Mouse (Mus musculus) kidney, postnatal 25 days (tissue): ENCODE results near the gene Lck.

Experiments used
- DNase-seq, 2 experiments: peaks; one replicate each; pipeline ENCODE4 v3.0.0; 2021; ENCODE audit warnings: mixed read lengths in 2 of 2

The Lck gene

DNA sequence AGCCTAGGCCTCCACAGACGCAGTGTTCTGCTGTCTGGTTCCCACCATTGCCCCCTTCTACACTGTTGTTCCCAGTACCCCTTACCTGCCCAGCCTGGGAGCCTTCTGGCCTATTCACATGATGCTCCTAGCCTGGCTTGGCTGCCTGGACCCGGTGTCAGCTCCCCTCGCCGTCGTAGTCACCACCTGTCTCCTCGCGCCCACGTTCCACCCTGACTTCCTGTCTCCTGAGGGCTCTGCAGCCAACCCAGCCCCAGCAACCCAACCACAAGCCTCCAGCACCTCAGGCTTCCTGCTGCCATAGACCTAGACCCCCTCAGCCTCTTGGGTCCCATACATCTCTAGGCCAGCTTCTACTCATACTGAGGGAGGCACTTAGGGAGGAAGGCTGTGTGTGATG, at the start of gene Lck:
TSS of gene Lck (minus strand) at position 212 of the 400 bp plus-strand sequence.
- peak in 1 of 2 experiments; percentile 44 for DNase-seq

DNA sequence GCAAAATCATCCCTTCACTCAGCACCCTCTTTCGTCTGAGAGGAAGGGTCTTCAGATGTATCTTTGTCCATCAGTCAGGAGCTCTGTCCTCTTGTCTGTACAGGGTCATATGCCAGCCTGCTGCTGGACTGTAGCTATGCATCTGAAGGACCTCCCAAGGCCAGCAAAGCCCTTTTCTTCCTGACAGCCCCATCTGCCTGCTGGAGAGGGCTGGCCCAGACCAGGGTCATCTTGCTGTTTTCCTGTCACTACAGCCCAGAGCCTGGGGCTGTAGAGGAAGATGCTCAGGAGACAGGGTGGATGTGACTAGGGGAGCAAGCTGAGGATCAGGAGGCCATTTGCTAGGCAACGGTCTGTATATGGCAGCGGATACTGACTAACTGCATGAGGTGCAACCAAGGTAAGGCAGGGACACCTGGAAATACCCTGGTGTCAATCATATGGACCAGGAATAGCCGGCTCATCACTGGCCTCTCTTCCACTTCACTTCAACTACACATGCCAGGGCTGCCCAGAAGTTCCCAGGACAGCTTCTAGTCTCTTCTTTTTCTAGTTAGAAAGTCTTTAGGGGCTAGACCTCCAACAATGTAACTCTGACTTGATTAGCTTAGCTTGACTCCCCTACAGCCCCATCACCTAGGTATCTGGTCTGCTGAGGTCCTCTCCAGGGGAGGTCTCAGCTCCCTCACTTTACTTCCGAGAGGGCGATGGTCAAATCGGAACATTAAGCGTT, 49.5 kb upstream of the Lck start:
- peak in 1 of 2 experiments; percentile 35 for DNase-seq

DNA sequence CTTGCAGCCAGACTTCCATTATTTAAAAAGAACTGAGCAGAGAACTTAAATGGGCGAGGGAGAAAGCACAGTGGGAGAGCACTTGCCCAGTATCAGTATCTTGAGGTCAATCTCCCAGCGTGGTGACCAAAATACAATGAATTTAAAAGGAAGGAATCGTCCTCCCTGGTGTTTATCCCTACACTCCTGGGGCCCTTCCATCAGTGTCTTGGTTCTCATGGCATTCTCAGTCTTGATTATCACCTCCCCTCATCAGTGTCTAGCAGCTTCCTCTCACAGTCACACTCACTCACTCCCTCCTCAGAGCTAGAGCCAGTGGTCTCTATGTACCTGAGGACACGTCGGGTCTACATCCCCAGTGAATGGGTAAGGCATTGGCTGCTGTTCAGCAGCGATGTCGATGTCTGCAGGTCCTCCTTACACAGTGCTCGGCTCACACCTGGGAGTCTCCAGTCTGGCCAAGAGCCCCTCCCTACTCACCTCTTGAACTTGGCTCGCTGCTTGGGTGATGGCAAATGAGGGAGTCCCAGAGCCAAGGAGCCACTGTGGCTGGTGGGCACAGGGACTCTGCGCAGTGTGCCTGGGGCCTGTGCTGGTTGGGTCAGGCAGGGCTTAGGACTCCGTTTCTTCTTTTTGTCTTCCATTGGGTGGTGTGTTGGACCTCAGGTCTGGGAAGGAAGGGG, 48.8 kb upstream of the Lck start:
- DNase-seq, result peak in 1 of 2 experiments; percentile 30

DNA sequence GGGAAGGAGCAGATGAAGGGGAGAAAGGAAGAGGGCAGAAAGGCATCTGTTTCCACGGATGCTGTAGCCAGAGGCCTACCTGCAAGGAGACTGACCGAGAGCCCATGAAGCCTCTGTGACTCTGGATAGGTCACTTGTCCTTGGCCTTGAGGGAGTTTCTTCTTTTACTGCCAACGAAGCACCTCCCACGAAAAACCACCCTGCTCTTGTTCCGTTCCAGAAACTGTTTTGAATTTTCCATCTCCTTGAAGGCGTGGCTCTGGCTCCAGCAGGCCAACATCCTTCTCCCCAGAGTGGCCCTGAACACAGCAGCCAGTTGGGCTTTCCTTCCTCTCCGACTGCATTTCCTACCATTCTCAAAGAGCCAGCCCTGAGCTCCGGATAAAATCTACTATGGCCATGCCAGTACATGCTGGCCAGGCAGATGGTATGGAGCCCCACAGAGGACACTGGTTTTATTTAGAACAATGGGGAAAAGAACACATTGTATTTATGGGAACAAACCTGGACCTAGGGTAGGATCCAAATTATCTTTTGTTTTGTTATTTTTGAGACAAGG, 47.9 kb upstream of the Lck start:
- peak; percentile 45 to 69 for DNase-seq

DNA sequence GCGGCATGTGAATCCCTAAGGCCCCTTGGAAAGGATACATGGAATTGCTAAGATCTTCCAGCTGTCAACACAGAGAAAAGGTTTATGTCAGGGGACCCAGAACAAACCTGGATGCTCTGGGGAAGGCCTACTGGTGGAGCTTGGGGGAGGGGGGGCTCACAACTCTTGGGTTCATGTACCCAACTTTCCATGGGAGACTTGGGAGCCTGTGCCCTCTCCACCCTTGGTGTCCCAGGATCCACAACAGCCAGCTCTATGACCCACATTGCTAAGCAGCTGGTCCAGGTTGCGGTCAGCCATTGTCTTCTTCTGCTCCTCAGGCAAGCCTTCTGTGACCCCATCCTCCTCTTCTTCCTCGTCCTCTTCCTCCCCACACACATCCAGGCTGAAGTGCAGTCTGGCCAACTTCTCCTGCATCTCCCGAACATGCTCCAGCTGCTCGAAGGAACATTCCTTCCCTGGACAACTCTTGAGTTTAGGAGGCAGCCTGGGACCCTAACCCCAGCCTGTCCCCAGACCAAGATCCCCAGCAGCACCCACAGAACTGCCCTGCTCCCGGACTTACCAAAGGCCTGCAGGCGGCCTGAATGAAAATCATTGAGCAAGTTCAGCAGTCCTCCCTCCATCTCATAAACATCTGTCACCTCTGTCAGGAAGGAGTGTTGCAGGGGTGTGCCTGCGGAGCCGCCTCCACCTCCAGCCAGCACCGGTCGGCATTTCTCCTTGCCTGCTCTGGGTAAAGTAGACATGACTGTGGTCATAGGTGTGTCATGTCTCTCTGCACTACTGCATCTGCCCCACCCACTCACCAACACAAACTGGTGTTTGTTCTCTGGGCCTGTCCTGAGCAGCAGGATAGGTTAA, 47.2 kb upstream of the Lck start:
- DNase-seq, result peak in 1 of 2 experiments; percentile 42

DNA sequence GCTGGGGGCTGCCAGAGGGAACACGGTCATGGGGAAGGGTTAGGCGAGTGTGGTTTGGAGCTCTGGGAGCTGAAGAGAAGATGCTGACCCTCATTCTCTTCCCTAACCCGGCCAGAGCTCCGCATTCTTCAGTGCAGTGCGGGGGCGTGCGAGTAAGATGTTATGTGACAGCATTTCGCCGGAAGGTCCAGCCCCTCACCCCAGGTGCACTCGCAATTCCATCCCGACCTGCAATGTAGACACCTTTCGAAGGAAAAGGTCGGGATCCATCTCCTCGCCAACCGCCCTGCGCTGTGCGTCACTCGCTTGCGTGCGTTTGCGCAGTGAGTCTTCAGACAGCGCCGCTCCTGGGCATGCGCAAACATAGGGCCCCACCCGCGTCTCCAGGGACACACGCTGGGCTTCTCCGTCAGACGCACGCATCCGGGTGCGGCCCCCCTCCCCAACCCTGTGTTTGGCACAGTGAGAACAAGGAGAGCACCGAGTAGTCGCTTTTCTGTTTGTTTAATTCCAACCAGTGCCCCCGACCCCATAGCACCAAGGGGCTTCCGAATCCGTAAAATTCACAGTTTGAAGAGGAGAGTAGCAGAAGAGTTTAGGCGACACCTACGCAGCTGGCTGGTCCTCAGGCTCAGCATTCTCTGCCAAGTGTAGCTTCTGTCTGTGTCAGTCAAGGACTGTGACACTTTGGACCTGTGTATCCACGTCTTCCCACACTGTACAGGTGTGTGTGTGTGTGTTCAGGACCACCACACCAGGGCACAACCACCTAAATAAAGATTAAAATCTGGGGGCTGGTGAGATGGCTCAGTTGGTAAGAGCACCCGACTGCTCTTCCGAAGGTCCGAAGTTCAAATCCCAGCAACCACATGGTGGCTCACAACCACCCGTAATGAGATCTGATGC, 45.6 kb upstream of the Lck start, which contains the start of gene Iqcc:
TSS of gene Iqcc (minus strand) at position 314 of the 906 bp plus-strand sequence.
- DNase-seq, result peak; percentile 97 to 98

DNA sequence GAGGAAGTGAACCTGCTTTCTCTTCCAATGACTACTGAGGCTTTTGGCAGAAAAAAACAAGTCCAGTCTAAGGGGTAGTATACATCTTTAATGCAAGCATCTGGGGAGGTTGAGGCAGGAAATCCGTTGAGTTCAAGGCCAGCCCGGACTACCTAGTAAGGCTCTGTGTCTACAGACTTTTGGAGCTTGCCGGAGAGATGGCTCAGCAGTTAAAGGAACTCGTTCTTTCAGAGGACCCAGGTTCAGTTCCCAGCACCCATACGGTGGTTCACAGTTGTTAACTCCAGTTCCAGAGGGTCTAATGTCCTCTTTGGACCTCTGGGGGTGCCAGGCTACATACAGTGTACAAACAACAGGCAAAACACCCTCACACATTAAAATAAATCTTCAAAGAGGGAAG, 44.6 kb upstream of the Lck start:
- no peak for DNase-seq

DNA sequence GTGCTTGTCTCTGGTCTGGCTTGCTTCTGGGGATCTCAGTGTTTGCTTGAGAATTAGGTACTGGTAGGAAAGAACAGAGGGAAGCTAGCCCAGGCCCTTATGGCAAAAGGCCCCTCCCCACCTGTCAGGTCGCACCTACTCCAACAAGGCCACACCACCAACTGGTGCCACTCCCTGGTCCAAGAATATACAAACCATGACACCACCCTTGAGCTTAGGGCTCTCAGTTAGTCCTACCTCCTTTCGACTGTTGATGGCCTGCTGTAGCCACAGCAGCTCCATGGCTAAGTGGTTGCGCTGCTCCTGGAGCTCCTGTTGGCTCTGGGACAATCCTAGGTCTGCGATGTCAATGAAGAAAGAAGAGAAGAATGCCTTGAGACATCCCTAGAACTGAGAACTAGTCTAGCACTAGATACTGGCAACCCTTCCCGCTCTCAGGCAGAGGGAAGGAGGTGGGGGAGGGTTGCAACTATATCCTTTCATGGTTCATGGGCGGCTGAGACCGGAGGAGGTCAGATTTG, 43.7 kb upstream of the Lck start:
- no peak for DNase-seq

DNA sequence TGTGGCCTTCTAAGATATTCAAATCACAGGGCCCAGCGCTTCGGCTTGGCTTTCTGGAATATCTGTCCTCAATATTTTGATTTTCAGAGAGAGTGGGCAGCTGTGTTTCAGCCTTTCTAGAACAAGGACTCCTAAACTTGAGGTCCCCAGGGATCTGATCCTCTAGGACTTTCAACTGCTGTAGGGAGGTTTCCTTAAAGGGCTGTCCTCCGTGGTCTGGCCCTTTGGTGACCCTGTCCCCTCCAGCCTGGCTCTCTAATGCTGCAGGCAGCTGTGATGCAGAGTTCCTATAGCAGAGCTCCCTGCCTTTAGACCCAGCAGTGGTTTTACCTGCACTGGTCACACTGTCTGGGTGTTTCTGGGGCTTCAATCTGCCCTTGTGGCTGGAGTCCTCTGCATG, 43.2 kb upstream of the Lck start:
- no peak for DNase-seq

DNA sequence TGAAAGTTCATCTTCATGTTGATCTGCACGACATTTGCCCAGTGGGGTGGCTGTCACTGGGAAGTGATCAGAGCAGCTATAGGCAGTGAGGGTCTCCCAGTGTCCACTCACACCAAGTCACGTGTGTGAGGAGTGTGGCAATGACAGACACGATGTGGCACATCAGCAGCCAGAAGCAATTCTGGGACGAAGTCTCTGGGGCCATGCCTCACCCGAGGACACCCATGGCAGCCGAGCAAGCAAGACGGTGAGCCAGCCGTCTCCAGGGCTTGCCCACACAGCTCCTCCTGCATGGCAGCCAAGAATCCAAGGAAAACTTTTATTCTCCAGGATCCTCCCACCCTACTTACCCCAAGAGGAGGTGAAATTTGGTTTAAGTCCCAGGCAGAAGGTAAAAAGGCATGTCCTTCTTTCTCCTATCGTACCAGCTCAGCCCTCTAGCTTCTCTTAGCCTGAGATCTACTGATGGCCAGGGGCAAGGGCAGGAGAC, 42.4 kb upstream of the Lck start:
- DNase-seq, result no peak

DNA sequence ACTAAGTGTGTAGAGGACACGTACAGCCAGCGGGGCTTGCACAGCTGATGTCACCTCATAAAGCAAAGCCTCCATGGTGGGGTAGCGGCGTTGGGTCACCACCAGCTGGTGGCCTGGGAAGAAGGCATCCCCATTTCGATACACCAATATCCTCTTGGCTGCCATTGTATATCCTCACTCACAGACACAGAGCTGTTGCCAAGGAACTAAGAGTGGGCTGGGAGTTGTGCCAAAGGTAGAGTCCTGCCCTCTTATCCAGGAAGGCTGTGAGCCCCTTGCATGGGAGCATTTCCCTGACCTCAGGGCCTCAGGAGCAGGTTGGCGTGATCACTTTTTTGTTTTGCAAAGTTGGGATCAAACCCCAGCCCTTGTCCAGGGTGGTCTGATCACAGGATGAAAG, 40.7 kb upstream of the Lck start, which contains the start of gene Dcdc2b:
TSS of gene Dcdc2b (minus strand) at position 165 of the 400 bp plus-strand sequence.
- no peak for DNase-seq

DNA sequence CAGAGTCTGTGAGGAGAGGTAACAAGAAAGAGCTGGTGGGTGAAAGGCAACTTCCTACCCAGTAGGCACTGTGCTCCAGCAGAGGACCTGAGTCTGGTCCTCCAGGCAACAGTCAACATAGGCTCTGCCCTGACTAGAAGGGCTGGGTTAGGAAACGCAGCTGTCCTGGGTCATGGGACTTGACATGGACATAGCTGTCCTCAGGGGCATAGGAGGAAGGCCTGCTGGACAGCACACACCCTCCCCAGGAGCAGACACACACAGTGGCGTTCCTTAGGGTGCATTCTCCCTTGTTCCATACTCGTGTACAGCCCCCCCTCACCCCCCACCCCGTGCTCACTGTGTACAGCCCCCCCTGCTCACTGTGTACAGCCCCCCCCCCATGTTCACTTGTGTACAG, 37.0 kb upstream of the Lck start:
- DNase-seq, result no peak

DNA sequence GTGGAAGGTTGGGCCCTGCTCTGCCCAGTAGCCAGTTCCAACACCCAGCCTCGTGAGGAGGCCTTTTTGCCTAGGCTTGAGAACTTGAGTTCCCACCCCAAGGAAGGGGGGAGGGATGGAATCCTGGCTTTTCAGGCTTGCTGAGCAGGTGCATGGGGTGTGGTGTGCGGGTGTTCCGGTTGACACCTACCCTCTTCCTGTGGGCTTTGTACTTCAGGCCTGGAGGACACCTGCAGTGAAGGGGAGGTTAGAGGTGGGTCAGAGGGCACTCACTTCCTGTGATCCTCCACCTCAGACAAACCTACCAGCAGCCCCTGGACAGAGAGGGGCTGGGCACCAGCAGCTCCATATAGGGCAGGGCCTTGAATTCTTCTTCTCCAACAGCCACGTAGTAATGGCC, 36.6 kb upstream of the Lck start:
- DNase-seq, result peak in 1 of 2 experiments; percentile 25

DNA sequence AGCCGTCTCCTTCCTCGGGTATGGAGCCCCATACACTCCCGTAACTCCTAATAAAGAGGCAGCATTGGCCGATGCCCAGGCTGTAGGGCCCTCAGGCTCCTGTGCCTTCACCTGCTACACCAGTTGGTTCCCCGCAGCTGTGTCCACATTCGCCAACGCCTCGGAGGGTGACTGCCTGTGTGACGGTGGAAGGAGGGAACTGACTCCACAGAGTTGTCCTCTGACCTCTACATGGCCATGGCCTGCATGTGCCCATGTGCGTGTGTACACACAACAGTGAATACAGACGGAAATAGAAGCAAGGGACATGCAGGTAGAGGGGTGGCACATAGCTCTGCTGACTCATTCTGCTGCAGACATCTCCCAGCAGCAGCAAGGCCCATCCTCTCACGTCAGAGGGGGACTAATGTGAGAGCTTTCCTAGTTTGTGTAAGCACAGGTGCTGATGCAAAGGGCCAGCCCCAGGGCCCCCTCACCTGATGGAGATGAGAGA, 35.7 kb upstream of the Lck start:
- DNase-seq, result peak in 1 of 2 experiments; percentile 37

DNA sequence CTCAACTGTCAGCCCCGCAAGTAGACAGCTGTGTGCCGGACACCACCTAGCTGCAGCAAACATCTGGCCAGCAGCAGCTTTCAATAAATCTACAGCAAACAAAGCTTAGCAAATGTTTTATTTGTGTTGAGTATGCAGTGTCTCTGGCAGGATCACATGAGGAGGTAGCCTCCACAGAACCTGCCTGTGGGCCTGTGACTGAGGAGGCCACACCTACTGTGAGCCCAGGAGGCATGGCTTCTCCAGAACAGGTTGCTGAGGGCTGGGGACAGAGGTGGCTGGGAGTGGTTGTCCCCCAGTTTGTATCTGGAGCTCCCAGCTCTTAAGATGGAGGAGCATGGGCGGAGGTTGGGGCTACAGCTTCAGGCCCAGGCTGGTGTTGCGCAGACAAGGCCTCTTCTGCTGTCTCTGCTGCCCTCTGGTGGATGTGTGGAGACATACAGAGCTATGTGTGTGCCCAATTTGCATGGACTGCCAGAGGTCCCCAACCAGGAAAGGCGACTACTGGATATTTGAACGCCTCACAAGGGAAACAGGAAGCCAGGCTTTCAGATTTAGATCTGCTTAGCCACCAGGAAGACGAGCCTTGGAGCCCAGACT, 35.1 kb upstream of the Lck start:
- peak; percentile 87 to 89 for DNase-seq

DNA sequence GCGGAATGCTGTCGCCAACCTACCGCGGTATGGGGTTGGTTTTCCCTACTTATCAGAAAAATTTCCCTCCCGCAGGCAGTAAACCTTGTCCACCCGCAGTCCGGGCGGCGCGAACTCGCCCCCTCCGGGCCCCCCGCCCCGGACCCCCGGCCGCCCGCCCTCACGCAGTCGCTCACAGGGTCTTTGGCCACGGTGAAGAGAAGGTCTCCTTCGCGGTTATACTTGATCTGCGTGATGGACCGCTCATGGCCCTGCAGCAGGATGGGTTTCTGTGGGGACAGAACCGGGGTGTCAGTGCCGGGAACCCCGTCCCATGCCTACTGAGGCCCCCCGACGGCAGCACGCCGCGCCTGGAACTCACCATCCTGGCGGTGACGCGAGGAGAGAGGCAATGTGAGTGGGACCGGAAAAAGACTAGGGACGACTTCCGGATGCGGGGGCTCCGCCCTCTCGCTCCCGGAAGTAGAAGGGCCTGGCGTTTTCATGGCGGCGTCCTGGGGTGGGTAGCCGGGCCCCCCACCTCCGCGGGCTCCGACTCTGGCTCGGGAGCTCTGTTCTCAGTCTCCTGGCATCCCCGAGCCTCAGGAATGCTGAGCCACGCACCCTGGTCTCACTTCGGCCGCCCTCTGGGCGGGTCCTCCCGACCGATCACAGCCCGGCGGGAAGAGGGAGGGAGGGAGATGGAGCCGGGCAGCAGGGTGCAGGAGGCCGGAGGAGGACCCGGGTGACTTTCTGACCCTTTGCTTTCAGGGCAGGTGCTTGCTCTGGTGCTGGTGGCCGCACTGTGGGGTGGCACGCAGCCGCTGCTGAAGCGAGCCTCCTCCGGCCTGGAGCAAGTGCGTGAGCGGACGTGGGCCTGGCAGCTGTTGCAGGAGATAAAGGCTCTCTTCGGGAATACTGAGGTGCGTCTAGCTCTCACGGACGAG, 27.1 kb upstream of the Lck start, which contains the start of the genes Eif3i and Tmem234:
TSS of gene Eif3i (minus strand) at position 416 of the 926 bp plus-strand sequence.
TSS of gene Tmem234 (plus strand) at position 436 of the 926 bp plus-strand sequence.
- DNase-seq, result peak; percentile 83 to 92

DNA sequence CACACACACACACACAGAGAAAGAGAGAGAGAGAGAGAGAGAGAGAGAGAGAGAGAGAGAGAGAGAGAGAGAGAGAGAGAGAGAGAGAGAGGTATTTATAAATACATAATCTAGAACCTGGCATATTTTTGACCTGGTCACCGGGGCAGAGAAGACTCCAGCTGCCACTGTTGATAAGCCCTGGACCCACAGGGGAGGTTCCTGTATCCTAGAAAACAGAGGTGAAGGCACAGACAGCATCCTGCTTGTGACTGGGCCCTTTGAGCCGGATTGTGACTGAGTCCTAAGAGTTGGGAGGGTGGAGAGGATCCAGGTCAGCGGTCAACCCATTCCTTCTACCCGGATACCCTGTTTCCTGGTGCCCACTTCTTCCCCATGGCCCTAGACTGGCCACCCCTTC, 15.4 kb upstream of the Lck start:
- DNase-seq, result no peak

DNA sequence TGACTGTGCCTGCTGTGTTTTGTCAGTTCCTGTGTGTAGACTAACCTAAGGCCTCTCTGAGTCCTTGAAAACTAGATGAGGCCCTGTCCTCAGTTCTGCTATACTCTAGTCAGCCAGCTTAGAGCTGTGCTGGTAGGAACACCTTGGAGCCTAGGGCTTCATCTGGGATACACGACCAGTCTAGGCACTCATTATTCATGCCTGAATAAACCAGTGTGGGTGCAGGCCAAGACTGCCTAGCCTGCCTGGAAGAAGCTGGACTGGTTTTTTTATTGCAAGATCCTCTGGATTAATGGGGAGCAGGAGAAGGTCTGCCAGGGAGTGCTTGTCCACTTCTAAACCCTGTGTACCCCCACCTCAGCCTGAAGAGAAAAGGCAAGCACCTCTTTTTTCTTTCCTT, 13.5 kb upstream of the Lck start:
- peak; percentile 49 to 60 for DNase-seq

DNA sequence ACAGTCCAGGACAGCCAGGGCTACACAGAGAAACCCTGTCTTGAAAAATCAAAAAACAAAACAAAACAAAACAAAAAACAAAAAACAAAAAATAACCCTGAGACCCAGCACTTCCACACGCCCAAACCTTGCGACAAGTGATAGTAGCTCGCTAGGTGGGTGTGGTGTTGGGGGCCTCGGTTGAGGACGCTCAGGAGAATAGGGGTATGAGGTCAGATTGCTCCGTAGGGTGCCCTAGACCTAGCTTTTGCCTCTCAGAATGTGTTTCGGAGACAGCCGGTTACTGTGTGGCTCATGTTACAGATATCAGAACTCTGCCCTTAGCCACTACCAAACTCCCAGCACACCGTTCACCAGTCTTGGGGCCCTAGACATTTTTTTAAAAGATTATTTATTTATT, 12.3 kb upstream of the Lck start:
- DNase-seq, result no peak
